Mouse (Mus musculus): ENCODE results near the gene Hsd17b3.
"Not testable (repeated sequence)": the region's sequence is repeated elsewhere in the genome, so short reads cannot be mapped to it uniquely, and the experiment has no call there.

Gene Hsd17b3

GRCm38 (mm10) chr13:64081012-64081919, 7.8 kb downstream of the Hsd17b3 start:
- DNase-seq (ENCODE audit: low spot score), result peak; percentile 10

DNA sequence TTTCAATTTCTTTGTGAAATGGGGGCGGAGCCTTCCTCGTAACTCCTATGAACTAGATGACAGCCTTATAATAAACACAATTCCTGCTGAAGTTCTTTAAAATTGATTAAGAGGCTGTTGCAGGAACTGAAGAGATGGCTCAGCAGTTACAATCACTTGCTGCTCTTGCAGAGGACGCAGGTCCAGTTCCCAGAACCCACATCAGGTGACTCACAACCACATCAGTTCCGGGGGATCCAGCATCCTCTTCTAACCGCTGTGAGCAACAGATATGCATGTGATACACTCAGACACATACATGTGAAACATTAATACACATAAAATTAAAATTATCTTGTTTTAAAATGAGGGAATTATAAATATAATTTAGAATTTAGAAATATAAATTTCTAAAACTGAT, 11.4 kb downstream of the Hsd17b3 start:
- no peak for DNase-seq (ENCODE audit: low spot score)

DNA sequence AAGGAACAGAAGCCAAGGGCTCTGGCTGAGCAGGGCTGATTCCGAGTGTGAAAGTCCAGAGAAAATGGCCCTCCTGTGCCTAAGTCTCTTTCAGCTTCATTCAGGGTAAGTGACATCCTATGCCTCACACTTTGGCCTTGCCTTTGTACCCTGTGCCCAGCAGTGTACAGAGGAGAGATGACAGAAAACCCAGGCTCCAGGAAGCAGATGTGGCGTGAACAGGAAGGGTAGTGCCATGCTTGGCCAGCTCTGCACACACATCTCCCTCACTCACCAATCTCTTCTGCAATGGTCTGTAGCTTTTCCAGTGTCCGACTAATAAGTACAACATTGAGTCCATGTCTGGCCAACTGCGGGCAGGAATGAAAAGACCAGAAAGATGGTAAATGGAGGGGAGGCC, 13.0 kb downstream of the Hsd17b3 start:
- no peak for DNase-seq (ENCODE audit: low spot score)

DNA sequence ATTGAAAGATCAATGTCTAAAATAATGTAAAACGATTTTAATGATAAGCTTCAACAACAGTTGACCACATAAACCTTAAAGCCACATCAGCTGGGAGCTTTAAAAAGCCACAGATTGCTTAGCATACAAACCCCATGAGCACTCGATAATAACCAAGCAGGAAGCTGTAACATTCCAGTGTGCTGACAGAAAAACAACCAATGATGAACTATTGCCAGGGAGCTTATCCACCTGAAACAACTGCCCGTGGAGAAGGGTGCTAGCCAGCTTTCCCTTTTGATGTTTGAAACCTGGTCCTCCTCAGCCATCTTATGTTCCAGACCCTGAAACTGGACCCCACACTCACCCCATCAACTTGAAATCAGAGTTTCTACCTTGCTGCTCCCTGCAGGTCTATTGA, 22.4 kb downstream of the Hsd17b3 start:
- DNase-seq (ENCODE audit: low spot score), result no peak

- no peak for DNase-seq (ENCODE audit: low spot score)
These were observed 24.8 kb downstream of the Hsd17b3 start for GRCm38 (mm10) chr13:64064276-64064675.

DNA sequence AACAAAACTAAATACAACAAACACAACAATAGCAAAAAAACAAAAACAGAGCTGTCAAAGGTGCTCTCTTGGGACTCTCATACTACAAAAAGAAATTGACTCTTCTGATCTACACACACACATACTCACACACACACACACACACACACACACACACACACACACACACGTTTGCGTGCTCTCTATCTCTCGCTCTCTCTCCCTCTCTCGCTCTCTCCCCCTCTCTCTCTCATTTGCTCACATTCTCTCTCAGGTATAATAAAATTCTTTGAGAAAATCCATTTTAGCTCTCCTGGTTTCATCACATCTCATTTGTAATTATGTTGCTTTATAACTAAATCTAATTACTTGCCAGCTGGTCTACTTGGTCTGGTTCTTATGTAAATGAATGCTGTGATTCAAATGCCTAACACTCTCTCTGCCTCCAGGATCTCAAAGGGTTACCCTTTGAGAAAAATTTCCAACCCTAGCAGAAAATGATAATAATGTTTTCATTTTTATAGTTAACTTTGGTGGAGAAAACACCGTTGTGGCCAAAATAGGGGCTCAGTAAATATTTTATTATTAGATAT, 28.0 kb downstream of the Hsd17b3 start:
- DNase-seq (ENCODE audit: low spot score), result no peak

DNA sequence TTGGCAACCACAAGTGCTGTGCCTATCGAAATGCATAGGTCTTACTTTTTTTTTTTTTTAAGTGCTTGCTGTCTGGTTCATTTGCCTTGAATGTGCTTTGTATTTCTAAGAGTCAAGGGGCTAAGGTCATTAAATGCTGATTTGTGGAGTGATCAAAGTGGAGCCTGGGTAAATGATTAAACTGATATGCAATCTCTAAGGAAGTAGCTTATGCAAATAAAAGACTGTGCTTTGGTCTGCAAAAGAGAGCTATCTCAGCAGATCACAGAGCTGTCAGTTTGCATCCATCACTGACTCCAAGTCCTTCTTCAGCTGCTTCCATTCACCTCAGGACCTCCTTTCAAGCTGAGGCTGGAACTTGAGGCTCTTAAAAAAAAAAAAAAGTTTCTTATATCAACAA, 35.1 kb downstream of the Hsd17b3 start:
- DNase-seq (ENCODE audit: low spot score), result peak; percentile 59

DNA sequence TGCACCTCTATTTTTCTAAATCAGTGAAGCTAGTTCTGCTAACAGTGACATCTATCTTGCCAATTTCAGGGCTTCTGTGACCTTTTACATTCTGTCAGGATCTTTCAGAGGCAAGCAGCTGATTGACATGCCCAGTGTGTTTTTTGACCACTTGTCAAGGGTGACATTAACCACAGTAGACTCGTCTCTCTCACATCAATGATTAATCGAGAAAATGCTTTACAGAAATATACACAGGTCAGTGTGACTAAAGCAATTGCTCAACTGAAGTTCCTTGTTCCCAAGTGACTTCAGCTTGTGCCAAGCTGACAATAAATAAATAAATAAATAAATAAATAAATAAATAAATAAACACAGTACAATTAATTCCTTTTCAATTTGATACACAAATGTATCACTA, 36.7 kb downstream of the Hsd17b3 start:
- not testable (repeated sequence) for DNase-seq (ENCODE audit: low spot score)

DNA sequence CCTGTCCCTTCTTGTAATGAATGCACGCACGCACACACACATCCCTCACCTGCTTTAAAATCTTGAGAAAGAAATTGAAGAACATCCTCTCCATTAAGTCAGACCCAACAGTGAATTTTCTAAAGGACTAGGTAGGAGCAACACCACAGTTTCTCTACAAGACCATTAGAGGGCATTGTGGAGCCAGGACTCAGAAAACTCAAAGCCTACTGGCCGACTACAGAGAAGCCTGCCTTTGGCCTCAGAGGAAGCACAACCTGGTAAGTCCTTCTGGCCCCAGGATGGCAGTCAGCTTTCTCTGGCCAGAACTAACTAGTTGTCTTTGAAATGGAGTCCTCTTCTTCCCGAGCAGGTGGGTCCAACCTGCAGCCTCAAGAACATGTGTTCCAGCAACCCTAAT, 38.1 kb downstream of the Hsd17b3 start:
- DNase-seq (ENCODE audit: low spot score), result peak; percentile 27

DNA sequence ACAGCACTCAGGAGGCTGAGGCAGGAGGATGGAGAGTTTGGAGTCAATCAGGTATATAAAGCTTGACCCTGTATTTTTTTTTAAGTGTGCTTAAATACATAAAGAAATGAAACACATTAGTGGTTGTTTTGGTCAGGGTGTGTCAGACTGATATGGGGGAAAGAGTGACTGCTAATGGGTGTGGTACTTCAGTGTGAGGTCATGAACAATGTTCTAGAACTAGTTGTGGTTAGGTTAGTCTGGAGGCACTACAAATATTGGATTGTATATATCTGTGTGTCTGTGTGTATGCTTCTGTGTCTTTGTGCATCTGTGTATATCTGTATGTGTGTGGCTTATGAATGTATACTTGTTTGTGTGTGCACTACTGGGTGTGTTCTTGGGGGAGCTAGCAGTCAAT, 39.5 kb downstream of the Hsd17b3 start:
- DNase-seq (ENCODE audit: low spot score), result no peak

DNA sequence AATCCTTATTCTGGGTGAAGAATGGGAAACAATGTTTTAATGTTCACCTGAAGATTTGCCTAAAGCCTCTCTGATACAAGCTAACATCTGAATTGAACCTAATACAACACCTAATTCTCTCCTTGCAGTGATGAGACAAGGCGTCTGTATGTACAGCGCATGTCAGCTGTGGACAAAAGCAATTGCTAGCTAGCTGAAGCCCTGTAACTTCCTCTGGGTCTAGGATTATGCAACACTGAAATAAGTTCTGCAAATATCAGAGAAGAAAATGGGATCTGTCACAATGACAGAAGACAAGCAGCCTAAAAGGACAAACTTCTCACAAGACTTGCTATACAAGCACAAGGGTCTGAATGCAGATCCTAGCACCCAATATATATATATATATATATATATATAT, 40.6 kb downstream of the Hsd17b3 start:
- no peak for DNase-seq (ENCODE audit: low spot score)

DNA sequence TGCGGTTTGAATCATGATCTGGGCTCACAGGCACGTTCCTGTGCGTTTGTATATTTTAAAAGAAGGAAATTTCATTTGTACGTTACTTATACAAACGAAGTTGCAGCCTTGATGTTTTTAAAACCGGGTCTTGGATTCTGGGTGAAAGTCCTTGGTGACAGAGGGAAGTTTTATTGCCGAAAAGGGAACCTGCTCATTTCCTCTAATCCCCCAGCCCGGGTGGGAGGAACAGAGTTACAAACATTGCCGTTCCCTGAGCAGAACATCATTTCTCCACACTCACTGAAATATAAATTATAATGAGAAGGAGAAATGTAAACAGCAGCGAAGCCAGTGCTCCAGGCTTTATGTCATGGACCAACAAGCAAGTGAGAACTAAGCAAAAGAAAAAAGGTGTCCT, 49.1 kb downstream of the Hsd17b3 start:
- DNase-seq (ENCODE audit: low spot score), result no peak

DNA sequence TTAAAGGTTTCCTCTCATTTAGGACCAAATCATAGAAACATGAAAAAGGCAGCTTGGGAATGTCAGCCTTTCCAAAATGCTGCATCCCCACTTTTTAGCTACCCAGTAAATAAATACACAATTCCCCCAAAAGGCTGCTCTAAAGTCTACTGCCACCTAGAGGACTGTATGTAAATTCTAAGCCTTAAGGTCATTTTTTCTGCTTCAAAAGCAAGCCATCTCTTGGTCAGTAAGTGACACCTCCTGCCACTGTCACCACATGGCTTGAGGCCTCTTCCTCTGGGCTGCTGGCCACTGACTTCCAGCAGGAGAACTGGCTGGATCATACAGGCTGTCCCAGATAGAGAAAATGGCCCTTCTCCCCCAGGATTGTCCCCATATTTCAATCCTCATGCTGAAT, 50.9 kb downstream of the Hsd17b3 start:
- no peak for DNase-seq (ENCODE audit: low spot score)

DNA sequence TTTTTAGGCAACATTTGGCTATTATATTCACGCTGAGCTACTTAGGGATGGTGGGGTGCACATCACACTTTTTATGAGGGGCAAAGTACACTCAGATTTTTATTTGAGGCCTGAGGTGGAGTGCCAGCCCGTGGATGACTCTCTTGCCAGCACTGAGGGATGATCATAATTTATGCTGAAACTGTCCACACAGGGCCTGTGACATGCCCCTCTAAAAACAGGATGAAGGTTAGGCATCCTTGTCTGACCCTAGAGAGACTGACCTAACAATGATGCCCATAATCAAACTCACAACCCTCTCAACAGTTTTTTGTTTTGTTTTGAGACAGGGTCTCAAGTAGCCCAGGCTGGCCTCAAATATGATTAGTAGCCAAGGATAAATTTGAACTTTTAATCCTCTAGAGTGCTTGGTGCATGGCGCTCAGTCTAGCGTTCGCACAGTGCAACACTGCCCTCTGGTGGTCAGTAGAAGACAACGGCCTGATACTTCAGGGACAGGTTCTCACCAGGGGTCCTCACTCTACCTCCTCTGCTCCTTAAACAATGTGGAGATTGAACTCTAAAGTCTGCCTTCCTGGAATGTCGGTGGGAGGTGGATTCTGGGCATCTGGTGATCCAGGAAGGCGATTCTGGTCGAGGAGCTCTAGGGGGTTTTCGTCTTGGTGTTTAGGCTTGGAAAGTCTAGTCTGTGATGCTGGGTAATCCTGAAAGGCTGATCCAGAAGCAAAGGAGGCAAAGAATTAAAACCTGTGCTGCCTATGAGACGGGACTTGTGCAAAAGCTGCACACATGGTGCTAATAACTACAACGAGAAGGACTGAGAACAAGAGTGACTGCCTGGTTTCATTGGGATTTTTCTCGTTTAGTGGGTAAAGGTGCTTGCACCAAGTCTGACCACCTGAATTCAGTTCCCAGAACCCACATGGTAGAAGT, 52.7 kb downstream of the Hsd17b3 start:
- peak; percentile 68 for DNase-seq (ENCODE audit: low spot score)

DNA sequence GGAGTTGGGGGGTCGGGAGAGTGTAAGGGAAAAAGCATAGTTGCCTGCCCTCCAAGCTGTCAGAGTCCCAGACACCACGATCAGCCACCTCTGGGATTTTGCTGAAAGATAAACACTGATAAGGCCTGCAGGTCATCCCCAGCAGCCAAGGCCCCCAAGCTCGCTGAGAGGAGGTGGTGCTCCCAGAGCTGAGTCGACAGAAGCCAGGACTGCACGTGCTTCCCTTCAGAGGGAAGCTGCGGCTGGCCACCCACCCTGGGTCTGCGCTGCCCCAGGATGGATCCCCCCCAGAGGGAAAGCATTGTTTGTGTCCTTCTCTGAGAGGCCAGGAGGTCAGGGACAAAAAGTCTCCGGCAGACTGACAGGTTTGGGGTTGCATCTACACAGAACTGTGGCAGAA, 54.0 kb downstream of the Hsd17b3 start:
- peak; percentile 84 for DNase-seq (ENCODE audit: low spot score)

DNA sequence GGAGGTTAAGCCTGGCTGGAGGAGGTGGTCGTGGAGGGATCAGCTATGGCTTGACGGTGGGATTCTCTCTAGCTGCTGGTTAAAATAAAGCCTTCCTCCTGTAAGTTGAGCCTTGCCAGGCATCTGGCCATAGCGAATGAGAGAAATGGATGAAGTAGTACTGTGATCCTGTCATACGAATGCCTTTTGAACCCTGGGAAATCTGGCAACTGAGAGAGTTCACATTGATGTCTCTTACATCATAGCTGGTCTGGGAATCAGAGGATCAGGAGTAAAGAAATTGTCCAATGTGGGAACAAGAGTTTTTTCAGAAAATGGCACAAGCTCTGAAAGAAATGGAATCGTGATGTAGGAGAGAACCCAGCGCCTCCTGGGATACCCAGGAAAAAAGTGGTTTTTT, 55.1 kb downstream of the Hsd17b3 start:
- DNase-seq (ENCODE audit: low spot score), result no peak

DNA sequence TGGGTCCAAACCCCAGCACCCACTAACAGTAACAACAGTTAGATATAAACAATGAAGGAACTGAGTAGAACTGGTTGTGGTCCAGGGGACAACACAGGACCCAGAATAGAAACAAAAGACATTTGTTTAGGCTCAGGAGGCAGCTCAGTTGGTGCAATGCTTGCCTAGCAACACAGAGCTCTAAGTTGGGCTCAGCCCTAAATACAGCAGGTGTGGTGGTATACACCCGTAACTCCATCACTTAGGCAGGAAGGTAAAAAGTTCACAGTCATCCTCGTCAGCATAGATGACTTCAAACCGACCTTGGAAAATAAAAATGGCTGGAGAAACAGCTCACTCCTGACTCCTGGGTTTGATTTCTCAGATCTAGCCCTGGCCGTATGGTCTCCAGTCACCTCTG, 55.8 kb downstream of the Hsd17b3 start:
- DNase-seq (ENCODE audit: low spot score), result no peak

- no peak for DNase-seq (ENCODE audit: low spot score)
These were observed 57.8 kb downstream of the Hsd17b3 start for GRCm38 (mm10) chr13:64031254-64031653.

DNA sequence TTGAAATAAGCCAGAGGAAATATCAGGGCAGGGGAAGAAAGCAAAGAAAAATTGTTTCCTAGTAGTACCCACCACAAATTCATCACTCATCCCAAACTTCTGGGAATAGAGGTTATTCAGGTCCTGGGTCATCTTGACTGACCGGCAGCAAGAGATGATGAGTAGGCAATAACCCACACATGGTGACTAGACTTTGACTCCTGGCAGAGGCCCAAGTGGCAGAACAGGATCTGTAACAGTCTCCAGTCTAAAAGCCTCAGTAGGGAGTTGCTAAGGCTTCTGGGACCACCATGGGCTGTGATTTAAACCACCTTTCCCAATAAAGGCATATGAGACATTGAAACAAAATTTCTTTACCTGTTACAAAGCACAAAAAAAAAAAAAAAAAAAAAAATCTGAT, 58.2 kb downstream of the Hsd17b3 start:
- no peak for DNase-seq (ENCODE audit: low spot score)

DNA sequence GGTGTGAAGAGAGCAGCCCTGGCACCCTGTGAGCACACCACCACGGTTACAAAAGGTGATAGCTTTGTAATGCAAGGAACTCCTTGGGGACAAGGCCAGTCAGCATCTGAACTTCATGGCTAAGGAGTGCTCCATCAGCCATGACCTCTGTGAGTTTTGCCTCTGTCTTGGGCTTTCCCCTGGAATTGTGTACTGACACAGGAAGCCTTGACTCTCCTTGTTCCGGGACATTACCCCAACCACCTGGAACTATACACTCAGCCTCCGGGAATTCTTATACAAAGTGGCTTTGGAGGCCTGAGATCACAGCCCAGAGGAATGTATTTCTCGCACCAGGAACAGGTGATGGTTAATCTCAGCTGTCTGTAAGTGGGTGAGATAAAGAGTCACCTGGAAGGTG, 64.2 kb downstream of the Hsd17b3 start:
- no peak for DNase-seq (ENCODE audit: low spot score)

GRCm38 (mm10) chr13:64022786-64023468, 66.1 kb downstream of the Hsd17b3 start:
- DNase-seq (ENCODE audit: low spot score), result no peak

DNA sequence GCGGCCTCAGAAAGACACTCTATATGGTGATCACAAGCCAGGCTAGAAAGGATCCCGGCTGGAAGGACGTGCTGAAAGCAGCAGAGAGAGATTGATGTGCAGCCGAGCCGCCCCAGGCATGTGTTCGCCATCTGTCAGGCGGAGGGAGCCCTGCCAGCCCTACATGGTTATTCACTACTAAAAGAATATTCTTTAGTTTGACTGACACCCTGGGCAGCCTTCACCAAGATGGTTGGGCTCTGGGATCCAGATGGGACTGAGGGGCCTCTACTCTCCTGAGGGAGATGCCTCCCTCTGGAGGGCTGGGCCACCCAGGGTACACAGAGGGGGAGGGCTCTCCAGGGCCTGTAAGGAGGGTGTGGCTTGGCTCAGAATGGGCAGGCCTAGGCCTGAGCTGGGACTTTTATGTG, 68.1 kb downstream of the Hsd17b3 start:
- peak; percentile 63 for DNase-seq (ENCODE audit: low spot score)

Data from yolk sac, embryonic 10.5 days (tissue).